Mouse (Mus musculus) forebrain, embryonic 11.5 days (tissue): ENCODE measurements around the gene Cryba4. TPM values are rescaled to one million over a fixed set of nuclear protein-coding genes. Genes with fewer than 3 reads are reported as not detected.

ENCODE experiments used
- ATAC-seq: fragments of 200-750 bp; cut with Nextera tagmentation; replicated peaks from 2 replicates; pipeline ENCODE4 v1.8.0; 2017; ENCODE audit warnings: moderate TSS enrichment; ENCODE audit not compliant: low FRiP score
- DNase-seq: peaks from one replicate; pipeline ENCODE4 v3.0.0-alpha.2; 2017; ENCODE audit warnings: low spot score
- H3K27ac ChIP-seq: fragments of 300-500 bp; sonication (generic); 2 replicates; pipeline ENCODE4 v1.5.1; 2014; ENCODE audit warnings: low read depth, low read length
- H3K27me3 ChIP-seq: fragments of 300-500 bp; sonication (generic); 2 replicates; pipeline ENCODE4 v1.6.1; 2014; ENCODE audit warnings: mild to moderate bottlenecking, low read length, mixed read lengths; ENCODE audit not compliant: control insufficient read depth, insufficient read depth
- H3K36me3 ChIP-seq: fragments of 300-500 bp; sonication (generic); 2 replicates; pipeline ENCODE4 v1.6.1; 2014; ENCODE audit warnings: mild to moderate bottlenecking, low read length, moderate library complexity, mixed read lengths; ENCODE audit not compliant: control insufficient read depth, insufficient read depth
- H3K4me1 ChIP-seq: fragments of 300-500 bp; sonication (generic); replicated peaks from 2 replicates; pipeline ENCODE4 v1.6.1; 2014; ENCODE audit warnings: low read length, mixed read lengths; ENCODE audit not compliant: control insufficient read depth, insufficient read depth
- H3K4me2 ChIP-seq: fragments of 300-500 bp; sonication (generic); 2 replicates; pipeline ENCODE4 v1.6.1; 2014; ENCODE audit warnings: low read depth, mild to moderate bottlenecking, low read length, moderate library complexity, mixed read lengths; ENCODE audit not compliant: severe bottlenecking
- H3K4me3 ChIP-seq: fragments of 300-500 bp; sonication (generic); 2 replicates; pipeline ENCODE4 v1.5.1; 2014; ENCODE audit warnings: low read depth, low read length
- H3K9ac ChIP-seq: fragments of 300-500 bp; sonication (generic); 2 replicates; pipeline ENCODE4 v1.6.1; 2014; ENCODE audit warnings: low read length
- H3K9me3 ChIP-seq: fragments of 300-500 bp; sonication (generic); 2 replicates; pipeline ENCODE4 v1.6.1; 2016; ENCODE audit warnings: low read length, mixed read lengths; ENCODE audit not compliant: control insufficient read depth
- WGBS: fragments of 180-500 bp; shearing (Covaris S2); extraction: QIAGEN DNeasy Blood & Tissue Kit; methylation state at CpG from one replicate; pipeline ENCODE4 v1.1.7; 2014; 5-methylcytosine and 5-hydroxymethylcytosine counted together
- polyA plus RNA-seq: library from polyadenylated mRNA; unstranded; fragments of >200 nt; fragmentation: Nextera tagmentation; extraction: Ambion mirVana; gene quantifications from 2 replicates; pipeline ENCODE4 v1.2.1, GENCODE M21; 2014

Gene Cryba4
- polyA plus RNA-seq, 1 experiment from 2014 or later = 0.48 TPM

DNA sequence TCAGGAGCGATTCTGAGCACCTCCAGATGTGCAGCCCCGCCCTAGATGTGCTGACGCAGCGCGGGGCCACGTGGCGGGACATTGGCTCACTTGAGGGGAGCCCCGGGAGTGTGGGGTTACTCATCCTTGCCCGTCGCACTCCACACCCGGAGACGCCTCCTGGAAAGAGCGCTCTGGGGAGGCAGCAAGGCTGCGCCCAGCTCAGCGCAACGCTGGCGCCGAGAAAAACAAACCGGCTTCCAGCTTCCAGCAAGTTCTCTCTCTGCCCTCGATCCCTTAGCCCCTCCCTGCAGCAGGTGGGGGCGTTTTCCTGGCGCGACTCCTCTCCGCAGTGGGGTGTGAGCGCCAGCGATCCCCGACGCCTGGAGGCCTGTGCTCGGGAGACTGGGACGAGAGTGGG is 25.0 kb downstream of the Cryba4 start:
- H3K9ac ChIP-seq = peak overlapping the region; percentile 83
- under 1% methylated on average over 30 of the region's 30 CpGs for WGBS
- peaks cover 8% of the 10 kb centered on the region for H3K36me3 ChIP-seq
- H3K27me3 ChIP-seq = no peaks in the 10 kb centered on the region; the same call in 1 of the 2 replicates
- DNase-seq (no peak), ATAC-seq (peak; percentile 11; the same call in 1 of the 2 replicates)
- H3K4me1 ChIP-seq = peaks cover 12% of the 10 kb centered on the region
- peak overlapping the region; percentile 59 for H3K4me3 ChIP-seq
- H3K27ac ChIP-seq = peak overlapping the region; percentile 95
- no peaks in the 10 kb centered on the region; the same call in 1 of the 2 replicates for H3K9me3 ChIP-seq
- peak overlapping the region; percentile 77 for H3K4me2 ChIP-seq

DNA sequence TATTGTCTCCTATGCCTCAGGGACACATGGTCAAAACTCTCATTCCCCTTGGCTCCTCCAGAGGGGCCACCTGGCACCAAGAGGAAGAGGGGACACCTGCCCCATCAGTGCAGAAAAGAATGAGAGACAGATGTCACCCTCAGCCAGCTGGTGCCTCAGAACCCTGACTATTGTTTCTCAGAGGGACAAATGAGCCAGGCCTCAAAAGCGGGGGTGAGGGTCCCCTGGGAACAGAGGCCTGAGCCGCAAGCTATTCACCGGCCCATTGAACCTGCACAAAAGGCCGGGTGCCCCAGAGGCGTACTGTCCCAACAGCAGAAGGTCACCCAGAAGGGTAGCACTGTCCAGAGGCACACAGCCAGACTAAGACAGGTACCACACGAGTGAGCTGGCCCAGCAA is 26.7 kb downstream of the Cryba4 start:
- WGBS = 16% methylated on average over 6 of the region's 6 CpGs
- H3K4me3 ChIP-seq = peak overlapping the region; percentile 59
- peaks cover 14% of the 10 kb centered on the region for H3K4me1 ChIP-seq
- DNase-seq (peak; percentile 71), ATAC-seq (no peak)
- peak overlapping the region; percentile 83 for H3K9ac ChIP-seq
- H3K36me3 ChIP-seq = peaks cover 15% of the 10 kb centered on the region
- no peaks in the 10 kb centered on the region; the same call in 1 of the 2 replicates for H3K9me3 ChIP-seq
- H3K4me2 ChIP-seq = peak overlapping the region; percentile 77
- no peaks in the 10 kb centered on the region; the same call in 1 of the 2 replicates for H3K27me3 ChIP-seq
- H3K27ac ChIP-seq = peak overlapping the region; percentile 95

DNA sequence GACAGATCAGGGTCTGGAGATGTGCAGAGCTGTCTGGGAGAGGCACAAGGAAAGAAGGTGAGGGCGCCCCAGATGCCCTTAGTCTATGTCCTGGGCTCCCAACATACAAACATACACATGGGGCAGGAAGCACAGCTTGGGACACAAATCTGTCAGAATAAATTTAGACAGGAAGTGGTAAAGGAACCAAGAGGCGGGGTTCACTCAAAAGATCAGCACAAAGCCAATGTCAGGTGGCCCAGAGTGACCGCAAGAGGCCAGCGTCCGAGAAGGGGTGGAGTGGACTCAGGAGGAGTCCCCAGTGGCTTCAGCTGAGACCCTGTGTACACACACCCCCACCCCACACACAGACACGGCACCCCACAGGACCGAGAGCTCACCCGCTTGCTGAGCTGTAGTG is 32.1 kb downstream of the Cryba4 start:
- Histone ChIP-seq H3K9ac (no peak overlapping the region), H3K27ac (0 out of 2 replicates have a peak overlapping the region, but pooled peaks have one; percentile 26), H3K4me3 (no peak overlapping the region)

DNA sequence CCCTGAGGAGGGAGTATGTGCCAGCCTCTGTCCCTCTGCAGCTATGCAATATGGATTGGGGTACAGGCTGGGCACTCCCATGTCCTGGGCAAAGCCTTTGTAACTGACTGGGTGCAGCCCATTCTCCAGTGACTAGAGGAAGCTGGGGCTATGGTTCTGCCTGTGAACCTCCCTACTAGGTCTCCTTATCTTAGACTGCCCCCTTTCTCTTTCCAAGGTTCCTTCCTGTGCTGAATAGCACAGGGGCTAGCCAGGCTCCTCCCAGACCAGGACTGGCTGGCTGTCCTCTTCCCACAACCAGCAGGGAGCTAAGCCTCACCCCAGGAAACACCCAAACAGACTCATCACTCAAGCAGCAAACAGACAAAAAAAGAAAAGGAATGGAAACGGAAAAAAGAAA is 32.9 kb downstream of the Cryba4 start:
- no peaks in the 10 kb centered on the region for H3K27me3 ChIP-seq
- ATAC-seq = no peak
- H3K27ac ChIP-seq = 0 out of 2 replicates have a peak overlapping the region, but pooled peaks have one; percentile 26
- H3K4me1 ChIP-seq = peaks cover 32% of the 10 kb centered on the region
- H3K4me2 ChIP-seq = no peak overlapping the region
- WGBS = 21% methylated on average over 1 of the region's 1 CpGs
- no peak overlapping the region for H3K9ac ChIP-seq
- H3K4me3 ChIP-seq = no peak overlapping the region
- no peaks in the 10 kb centered on the region for H3K9me3 ChIP-seq
- no peak for DNase-seq
- H3K36me3 ChIP-seq = peaks cover 15% of the 10 kb centered on the region

More for the DNA sequence above, 32.1 kb downstream of the Cryba4 start:
- H3K4me2 ChIP-seq = no peak overlapping the region
- DNase-seq = no peak
- no peaks in the 10 kb centered on the region for H3K9me3 ChIP-seq
- H3K36me3 ChIP-seq = peaks cover 15% of the 10 kb centered on the region
- WGBS = 87% methylated on average over 8 of the region's 8 CpGs
- ATAC-seq = no peak
- H3K4me1 ChIP-seq = peaks cover 28% of the 10 kb centered on the region
- H3K27me3 ChIP-seq = no peaks in the 10 kb centered on the region

DNA sequence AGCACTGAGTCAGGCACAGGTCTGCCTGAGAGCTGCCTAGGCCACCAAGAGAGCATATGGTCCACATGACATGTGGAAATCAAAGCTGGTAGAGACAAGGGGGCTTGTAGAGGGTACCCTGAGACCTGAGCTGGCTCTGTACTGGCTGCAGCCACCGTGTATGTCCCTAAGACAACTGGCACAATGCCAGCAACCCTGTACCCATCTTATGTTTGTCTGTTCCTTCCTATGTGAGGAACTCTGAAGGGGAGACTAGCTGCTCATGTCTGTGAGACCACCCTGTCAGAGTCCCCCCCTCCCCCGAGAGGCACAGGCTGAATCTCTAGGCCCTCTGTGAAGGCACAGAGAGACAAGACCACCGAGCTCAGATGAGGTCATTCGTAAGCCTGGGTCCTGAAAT is 33.6 kb downstream of the Cryba4 start:
- Histone ChIP-seq H3K9ac (no peak overlapping the region; the same call in 1 of the 2 replicates), H3K4me1 (peaks cover 37% of the 10 kb centered on the region), H3K4me2 (no peak overlapping the region), H3K9me3 (no peaks in the 10 kb centered on the region), H3K36me3 (peaks cover 14% of the 10 kb centered on the region), H3K4me3 (no peak overlapping the region), H3K27ac (no peak overlapping the region), H3K27me3 (no peaks in the 10 kb centered on the region)
- ATAC-seq = no peak
- DNase-seq = no peak
- 87% methylated on average over 4 of the region's 4 CpGs for WGBS

DNA sequence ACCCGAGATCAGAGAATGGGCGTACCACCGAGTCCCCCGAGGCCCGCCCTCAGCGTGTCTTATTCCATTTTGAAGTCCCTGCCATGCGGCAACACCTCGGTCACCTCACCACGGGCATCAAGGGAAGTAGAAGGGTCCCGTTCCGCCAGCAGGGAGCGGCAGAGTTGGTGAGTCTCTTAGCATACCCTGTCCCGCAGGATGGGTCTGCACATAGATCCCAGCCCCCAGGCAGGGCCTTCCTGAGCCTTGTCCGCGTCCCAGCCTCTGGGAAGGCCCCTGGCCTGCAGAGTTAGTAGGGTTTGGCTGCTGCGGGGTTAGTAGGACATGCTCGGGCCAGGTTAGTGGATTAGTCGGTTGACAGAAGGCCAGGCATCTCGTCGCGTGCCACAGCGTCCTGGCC is 35.3 kb downstream of the Cryba4 start:
- no peak overlapping the region for H3K4me2 ChIP-seq
- no peaks in the 10 kb centered on the region for H3K27me3 ChIP-seq
- no peak overlapping the region for H3K4me3 ChIP-seq
- H3K36me3 ChIP-seq = peaks cover 8% of the 10 kb centered on the region; the same call in 1 of the 2 replicates
- H3K27ac ChIP-seq = peak overlapping the region; percentile 82
- no peaks in the 10 kb centered on the region for H3K9me3 ChIP-seq
- 0 out of 2 replicates have a peak overlapping the region, but pooled peaks have one; percentile 14 for H3K9ac ChIP-seq
- 48% methylated on average over 22 of the region's 22 CpGs for WGBS
- H3K4me1 ChIP-seq = peaks cover 45% of the 10 kb centered on the region
- no peak for ATAC-seq
- DNase-seq = peak; percentile 70

DNA sequence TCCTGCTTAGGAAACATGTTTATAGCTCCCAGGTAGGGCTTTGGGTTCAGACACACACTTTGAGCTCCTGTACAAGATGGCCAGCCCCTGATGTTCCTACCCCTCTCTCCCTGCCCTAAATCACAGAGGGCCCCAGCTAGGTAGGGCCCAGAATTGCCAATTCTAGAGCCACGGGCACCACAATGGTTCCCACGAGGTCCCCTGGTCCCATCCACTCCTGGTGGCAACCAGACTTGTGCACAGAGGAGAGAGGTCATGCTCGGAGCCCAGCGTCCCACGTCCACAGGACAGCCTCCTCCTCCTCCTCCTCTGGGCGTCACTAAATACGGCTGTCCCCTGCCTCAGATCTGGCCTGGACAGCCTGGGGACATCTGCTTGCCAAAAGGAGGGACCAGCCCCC is 36.0 kb downstream of the Cryba4 start:
- H3K9me3 ChIP-seq = no peaks in the 10 kb centered on the region
- H3K27ac ChIP-seq = peak overlapping the region; percentile 82
- no peak overlapping the region; the same call in 1 of the 2 replicates for H3K9ac ChIP-seq
- DNase-seq (peak; percentile 59), ATAC-seq (no peak)
- H3K4me3 ChIP-seq = no peak overlapping the region
- no peaks in the 10 kb centered on the region for H3K27me3 ChIP-seq
- peaks cover 43% of the 10 kb centered on the region for H3K4me1 ChIP-seq
- 63% methylated on average over 7 of the region's 7 CpGs for WGBS
- peaks cover 5% of the 10 kb centered on the region; the same call in 1 of the 2 replicates for H3K36me3 ChIP-seq
- H3K4me2 ChIP-seq = no peak overlapping the region

DNA sequence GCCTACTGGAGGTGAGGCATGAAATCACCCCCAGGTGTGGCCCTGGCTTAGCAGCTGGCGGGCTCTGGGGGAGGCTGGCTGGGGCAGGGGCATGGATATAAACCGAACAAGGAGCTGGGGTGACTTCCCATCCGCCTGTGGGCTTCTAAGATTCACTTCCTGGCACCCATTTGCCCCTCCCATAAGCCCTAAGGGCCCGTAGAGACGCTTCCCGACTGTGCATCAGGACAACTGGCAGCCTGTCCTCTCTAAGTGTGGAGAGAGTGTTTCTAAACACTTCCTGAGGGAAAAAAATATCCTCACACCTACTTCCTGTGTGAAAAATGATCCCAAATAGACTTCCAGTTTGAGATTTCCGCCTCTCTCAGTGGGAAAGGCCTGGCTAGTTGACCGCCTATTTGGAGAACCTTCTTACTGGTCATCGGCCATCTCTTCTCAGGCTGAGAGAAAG is 36.5 kb downstream of the Cryba4 start:
- peaks cover under 1% of the 10 kb centered on the region; the same call in 1 of the 2 replicates for H3K36me3 ChIP-seq
- peak overlapping the region; percentile 82 for H3K27ac ChIP-seq
- no peaks in the 10 kb centered on the region for H3K27me3 ChIP-seq
- no peaks in the 10 kb centered on the region for H3K9me3 ChIP-seq
- peak overlapping the region; percentile 5 for H3K4me3 ChIP-seq
- H3K9ac ChIP-seq = peak overlapping the region; percentile 55
- WGBS = 12% methylated on average over 9 of the region's 9 CpGs
- no peak for ATAC-seq
- peak overlapping the region; percentile 33; the same call in 1 of the 2 replicates for H3K4me2 ChIP-seq
- DNase-seq = no peak
- H3K4me1 ChIP-seq = peaks cover 43% of the 10 kb centered on the region

DNA sequence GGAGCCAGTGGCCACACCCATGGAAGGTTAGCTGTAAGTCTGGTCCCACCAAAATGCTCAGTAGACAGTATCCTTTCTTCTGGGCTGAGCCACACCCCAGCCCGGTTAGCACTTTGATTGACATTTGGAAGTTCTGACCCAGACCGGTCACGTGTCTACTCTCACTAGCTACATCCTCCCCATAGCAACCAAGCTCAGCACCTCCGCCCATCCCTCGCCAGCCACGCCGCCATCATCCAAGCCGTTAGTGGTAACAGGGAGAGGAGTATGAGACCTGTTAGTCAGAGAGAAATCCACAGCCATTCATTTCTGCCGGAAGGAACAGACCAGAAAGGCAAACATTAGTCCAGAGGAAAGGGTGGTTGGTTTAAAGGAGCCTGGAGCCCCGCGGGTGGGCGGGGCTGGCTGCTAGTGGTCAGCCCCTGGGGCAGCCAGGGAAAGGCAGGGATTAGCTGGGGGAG is 37.0 kb downstream of the Cryba4 start:
- ATAC-seq (peak; percentile 36), DNase-seq (peak; percentile 77)
- peak overlapping the region; percentile 55; the same call in 1 of the 2 replicates for H3K9ac ChIP-seq
- no peaks in the 10 kb centered on the region for H3K27me3 ChIP-seq
- peak overlapping the region; percentile 82 for H3K27ac ChIP-seq
- WGBS = 4% methylated on average over 12 of the region's 12 CpGs
- peaks cover 43% of the 10 kb centered on the region for H3K4me1 ChIP-seq
- H3K9me3 ChIP-seq = no peaks in the 10 kb centered on the region
- H3K36me3 ChIP-seq = no peaks in the 10 kb centered on the region; the same call in 1 of the 2 replicates
- H3K4me3 ChIP-seq = peak overlapping the region; percentile 5
- H3K4me2 ChIP-seq = peak overlapping the region; percentile 33; the same call in 1 of the 2 replicates
